Mouse (Mus musculus) heart, postnatal 4 days (tissue): ENCODE measurements around the gene Hirip3. TPM values are rescaled to one million over a fixed set of nuclear protein-coding genes. Genes with fewer than 3 reads are reported as not detected.

Experiments
- DNase-seq: peaks from one replicate; pipeline ENCODE4 v3.0.0; 2021
- total RNA-seq, 2 experiments: library from RNA; stranded (reverse); gene quantifications; 2 replicates each; pipeline ENCODE4 v1.2.3; 2021

Hirip3 gene
- 10 to 100 TPM; 22.8 to 26.1 TPM for total RNA-seq

DNA sequence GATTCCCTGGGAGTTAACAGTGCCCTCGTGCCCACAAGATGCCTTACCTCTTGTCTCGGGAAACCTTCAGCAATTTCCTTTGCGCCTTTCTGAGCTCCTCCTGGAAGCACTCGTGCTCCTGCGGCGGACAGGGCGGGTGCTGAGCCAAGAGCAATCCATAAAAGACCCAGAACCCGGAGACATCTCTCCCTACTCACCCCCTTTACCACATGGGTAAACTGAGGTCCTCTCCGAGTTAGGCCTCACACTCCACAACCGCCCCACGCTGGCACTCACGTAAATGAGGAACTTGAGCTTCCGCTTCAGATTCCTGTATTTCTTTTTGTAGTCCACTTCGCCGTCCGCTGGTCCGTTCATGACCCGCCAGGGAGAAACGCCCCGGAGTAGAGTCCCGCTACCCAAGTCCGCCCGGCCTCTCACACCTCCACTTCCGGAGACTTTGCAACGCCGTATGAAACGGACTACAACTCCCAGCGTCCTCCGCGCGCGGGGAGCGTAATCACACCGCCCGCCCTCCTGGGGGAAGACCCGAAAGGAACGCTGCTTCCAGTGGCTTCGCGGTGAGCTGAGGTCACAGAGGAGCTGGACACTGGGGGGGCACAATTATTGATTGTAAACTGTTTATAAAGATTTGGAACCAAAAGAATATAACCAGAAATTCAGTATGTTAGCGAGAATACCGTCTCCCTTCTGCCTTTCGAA is at the start of gene Hirip3:
Hirip3 (plus strand) TSS at position 544 of the 702 bp plus-strand sequence.
- DNase-seq = peak; percentile 96

- no peak for DNase-seq
These were observed 46.0 kb upstream of the Hirip3 start for GRCm38 (mm10) chr7:126815726-126816222.

- no peak for DNase-seq
These were observed 45.3 kb upstream of the Hirip3 start for GRCm38 (mm10) chr7:126816494-126816893.

- no peak for DNase-seq
These were observed 44.2 kb upstream of the Hirip3 start for GRCm38 (mm10) chr7:126817595-126817994.

GRCm38 (mm10) chr7:126818818-126819217 is 43.0 kb upstream of the Hirip3 start:
- no peak for DNase-seq

DNA sequence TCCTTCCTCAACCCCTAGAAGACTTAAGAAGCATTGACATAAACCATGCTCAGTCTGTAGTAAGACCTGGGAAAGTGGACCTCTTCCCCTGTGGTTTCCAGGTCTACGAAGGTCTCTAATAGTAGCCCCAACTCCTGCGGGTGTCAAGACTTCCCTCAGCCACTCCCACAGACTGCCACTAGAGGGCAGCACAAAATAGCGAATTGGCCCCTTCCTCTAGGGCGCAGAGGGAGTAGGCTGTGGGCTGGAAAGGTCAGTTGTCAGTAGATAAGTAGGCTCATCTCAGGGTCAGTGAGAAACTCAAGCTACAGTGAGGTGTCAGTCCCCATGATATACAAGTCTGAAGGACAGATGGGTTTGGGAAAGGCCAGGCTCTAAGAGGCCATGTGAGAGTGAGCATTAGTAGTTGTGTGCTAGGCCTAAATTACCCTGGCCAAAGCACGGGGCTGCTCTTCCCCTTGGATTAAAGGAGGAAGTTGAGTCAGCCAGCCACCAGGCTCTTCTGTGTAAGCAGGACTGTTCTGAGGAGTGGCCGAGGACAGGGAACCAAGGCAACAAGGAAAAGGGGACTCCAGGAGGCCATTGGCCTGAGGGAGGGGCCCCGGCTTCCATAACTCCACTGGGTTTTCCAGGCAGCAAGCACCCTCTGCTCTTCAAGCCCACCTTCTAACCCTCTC is 39.8 kb upstream of the Hirip3 start:
- peak; percentile 87 for DNase-seq

DNA sequence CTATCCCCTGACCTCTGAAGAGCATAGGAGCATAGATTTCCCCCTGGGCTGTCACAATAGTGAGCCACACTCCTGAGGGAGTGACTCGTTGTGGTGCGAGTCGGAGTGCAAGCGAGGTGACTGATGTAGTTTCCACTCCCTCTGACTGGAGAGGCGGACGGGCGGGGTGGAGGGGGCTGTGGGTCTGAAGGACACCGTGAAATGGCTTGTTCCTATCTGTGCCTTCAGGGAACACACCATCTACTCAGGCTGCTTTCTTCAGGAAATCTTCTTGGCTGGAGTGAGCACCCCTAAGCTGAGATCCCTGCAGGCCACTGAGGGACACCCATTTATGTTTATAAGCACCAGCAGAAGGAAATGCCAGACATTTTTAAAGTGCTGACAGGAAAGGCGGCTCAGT is 39.0 kb upstream of the Hirip3 start:
- DNase-seq = no peak

- DNase-seq = no peak
These were observed 38.5 kb upstream of the Hirip3 start for GRCm38 (mm10) chr7:126823202-126823711.

GRCm38 (mm10) chr7:126823940-126824339 is 37.8 kb upstream of the Hirip3 start:
- DNase-seq = no peak

DNA sequence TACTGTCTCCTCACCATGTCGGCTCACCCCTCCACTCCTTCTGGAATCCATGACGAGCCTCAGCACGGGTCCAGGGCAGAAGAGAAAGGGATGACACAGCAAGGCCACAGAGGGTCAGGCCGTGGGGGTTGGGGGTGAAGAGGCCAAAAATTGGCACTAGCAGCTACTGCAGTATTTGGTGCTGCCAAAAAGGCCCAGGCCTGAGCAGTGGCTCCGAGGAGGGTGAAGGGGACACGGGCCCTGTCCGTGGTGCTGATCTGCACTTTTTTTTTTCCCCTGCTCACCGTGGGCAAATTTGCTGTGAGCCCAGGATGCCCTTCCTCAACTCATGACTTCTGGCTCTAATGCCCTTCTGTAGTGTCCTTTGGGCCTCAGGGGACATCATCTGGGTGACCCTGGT is 36.4 kb upstream of the Hirip3 start:
- DNase-seq = peak; percentile 54

- no peak for DNase-seq
These were observed 35.8 kb upstream of the Hirip3 start for GRCm38 (mm10) chr7:126825952-126826351.

GRCm38 (mm10) chr7:126831539-126831938 is 30.2 kb upstream of the Hirip3 start, which contains the start of gene 4930451I11Rik:
Gene 4930451I11Rik, minus strand, starts transcription at chr7:126831639.
- no peak for DNase-seq

DNA sequence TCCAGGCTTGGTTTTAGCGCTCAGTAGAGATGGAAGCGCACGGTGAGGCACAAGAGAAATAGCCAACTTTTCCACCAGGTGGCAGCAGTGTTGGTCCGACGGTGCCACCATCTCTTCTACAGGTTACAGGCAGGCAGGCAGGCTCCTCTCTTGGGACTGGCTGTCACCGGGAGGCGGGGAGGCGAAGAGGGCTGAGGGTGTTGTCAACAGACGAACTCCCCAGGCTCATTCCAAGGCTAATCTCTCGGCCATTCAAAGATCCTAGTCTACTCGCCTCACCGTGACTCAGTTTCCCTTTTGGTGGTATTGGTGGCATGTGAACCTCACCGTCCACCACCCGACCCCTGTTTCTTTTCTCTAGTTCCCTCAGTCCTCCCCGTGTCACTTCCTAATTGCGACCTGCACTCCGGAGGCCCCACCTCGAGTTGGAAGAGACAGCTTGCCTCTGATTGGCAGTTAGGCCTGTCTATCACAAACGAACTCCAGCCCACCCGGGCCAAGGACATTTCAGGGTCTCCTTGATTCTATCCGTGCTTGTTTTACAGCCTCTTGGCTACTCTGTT is 29.7 kb upstream of the Hirip3 start:
- peak; percentile 86 for DNase-seq

DNA sequence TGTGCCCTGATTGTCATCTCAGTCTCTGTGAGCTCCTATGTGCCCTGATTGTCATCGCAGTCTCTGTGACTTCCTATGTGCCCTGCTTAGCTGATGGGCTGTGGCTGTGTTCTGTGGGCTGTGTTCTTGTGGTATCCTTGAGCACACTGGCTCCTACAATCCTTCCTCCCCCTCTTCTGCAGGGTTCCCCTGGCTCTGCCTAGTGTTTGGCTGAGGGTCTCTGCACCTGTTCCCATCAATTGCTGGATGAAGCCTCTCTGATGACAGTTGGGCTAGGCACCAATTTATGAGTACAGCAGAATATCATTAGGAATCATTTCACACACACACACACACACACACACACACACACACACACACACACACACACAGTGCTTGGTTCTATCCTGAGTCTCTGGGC is 28.5 kb upstream of the Hirip3 start:
- no peak for DNase-seq

DNA sequence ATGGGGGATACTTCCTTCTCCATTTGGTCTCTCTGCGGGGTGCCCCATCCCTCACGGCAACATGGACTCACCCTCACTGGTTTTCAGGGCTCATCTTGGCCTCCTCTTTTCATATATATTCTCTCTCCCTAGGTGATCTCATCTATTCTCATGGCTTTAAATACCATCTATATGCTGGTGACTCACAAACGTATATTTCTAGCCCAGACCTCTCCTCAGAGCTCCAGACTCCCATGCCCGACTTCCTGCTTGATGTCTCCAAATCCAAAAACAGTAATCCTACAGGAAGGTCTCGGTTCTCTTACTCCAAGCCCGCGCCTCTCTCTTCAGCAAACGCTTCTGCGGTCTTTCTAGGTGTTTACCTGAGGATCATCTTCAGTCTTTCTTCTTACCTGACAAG is 18.5 kb upstream of the Hirip3 start:
- no peak for DNase-seq

DNA sequence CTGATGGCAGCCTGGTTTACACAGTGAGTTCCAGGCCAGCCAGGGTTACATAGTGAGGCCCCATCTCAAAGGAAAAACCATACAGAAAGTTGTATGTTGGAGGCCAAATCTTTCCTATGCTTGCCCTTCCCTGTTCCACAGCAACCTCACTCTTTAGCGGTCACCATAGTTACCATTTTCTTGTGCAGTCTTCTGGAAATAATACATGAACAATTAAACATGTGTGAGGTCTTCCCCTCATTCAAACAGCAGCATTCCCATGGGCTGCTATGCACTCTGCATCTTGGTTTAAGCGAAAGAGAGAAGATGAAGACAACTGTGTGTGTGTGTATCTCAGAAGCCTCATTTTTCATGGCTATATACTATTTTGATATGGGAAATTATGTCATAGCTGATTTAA is 16.3 kb upstream of the Hirip3 start:
- DNase-seq = no peak

DNA sequence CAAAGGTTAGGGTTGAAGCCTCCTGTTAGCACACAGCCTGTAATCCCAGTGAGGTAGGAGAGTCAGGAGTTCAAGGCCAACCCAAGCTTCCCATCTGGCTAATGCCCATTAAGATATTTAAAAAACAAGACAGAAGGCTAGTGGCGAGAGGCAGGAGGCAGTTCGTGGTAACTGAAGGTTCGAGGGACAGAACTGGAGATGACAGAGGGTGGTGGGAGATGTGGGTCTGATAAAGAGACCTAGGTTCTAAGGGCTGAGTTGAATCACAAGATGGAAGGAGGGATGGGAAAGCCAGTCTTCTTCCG is 14.7 kb upstream of the Hirip3 start, which contains the start of gene Doc2a:
Doc2a (plus strand) TSS at position 301 of the 305 bp plus-strand sequence.
- DNase-seq = no peak

- no peak for DNase-seq
These were observed 14.1 kb upstream of the Hirip3 start for GRCm38 (mm10) chr7:126847421-126848398.

DNA sequence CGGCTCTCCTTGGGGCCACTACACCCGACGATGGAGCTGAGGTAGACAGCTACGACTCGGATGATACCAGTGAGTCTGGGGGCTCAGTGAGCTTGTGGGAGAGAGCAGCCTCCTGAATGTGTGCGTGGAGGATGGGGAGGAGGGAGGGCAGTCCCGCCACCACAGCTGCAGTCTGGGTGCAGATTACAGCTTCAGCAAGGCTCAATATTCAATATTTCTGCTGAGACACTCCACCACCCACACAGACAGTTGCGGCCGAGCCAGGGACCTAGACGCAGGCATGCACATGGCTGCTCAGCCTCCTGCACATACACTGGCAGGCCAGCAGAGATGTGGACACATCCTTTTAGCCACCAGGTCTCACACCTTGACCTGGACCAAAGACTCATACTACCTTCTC is 13.0 kb upstream of the Hirip3 start:
- DNase-seq = no peak

DNA sequence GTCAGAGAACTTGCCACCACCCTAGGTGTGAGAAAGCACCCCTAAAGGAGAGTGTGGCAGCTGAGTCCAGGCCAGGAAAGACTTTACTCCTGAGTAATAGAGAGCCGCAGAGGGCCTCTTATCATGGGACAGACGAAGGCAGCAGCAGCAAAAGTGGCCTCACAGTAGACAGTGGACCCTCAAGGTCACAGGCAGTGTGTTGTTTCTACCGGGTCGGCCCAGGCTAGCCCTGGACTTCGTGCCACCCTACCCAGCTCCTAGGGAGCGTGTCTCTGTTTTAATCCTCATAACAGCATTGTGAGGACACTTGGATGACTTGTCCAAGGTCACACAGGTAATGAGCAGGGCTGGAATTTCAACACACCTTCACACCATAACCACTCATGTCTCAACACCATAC is 11.6 kb upstream of the Hirip3 start:
- no peak for DNase-seq

DNA sequence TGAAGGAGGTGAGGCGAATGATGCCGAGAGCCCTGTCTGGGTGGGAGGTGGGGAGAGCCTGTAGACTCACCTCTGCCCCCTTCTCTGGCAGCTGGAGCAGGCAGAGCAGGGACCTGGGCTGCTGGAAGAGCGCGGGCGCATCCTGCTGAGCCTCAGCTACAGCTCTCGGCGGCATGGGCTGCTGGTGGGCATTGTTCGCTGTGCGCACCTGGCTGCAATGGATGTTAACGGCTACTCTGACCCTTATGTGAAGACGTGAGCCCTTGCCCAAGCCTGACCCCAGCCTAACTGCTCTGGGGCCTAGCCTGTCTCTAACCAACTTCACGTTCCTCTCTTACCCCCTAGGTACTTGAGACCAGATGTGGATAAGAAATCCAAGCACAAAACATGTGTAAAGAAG is 10.6 kb upstream of the Hirip3 start:
- DNase-seq = no peak

DNA sequence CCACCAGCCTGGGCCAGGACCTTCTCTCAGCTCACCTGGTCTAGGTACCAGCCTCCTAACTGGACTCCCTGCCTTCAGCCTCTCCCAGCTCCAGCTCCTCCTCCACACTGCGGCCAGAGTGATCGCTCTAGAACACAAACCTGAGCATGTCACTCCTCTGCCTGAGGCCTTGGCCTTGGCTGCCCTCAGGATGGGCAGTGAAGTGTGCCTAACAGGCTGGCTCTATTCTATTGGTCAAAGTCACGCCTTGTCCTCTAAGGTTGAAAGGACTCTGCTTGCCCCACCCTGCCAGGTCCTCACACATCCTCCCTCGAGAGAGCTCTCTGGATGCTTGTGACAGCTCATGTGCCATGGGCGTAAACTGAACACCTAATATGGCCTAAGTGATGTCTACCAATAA is 8.3 kb upstream of the Hirip3 start:
- DNase-seq = no peak
